Mouse (Mus musculus) pancreas, adult 10 weeks (tissue): ENCODE results near the gene Btk. TPM values are rescaled to one million over a fixed set of nuclear protein-coding genes. Genes with fewer than 3 reads are reported as not detected.

ENCODE experiments used
- polyA plus RNA-seq: library from polyadenylated mRNA; stranded (reverse); fragments of 350-450 nt; fragmentation: Illumina TruSeq; extraction: RNeasy Lipid Tissue Mini Kit (QIAGEN cat#74804); gene quantifications from one replicate; pipeline ENCODE4 v1.2.3, GENCODE M21; 2015; ENCODE audit warnings: low read depth, low replicate concordance; ENCODE audit not compliant: insufficient read depth

The Btk gene
- 1.3 TPM for polyA plus RNA-seq

GRCm38 (mm10) chrX:134582888-134583669 lies at the start of gene Btk:
Gene Btk, minus strand, starts transcription at chrX:134583570.

GRCm38 (mm10) chrX:134600659-134601379 lies 17.4 kb upstream of the Btk start, which contains the start of the genes Gla and Hnrnph2:
Gene Gla, minus strand, starts transcription at chrX:134601125.
Gene Hnrnph2, plus strand, starts transcription at chrX:134601179.

GRCm38 (mm10) chrX:134585103-134586002 lies 2.0 kb upstream of the Btk start, which contains the start of gene Rpl36a:
Gene Rpl36a, plus strand, starts transcription at chrX:134585654.

GRCm38 (mm10) chrX:134541145-134541954 lies 42.0 kb downstream of the Btk start, which contains the start of gene Timm8a1:
Gene Timm8a1, minus strand, starts transcription at chrX:134541865.

Other genes with a start within 250 kb of the Btk start
- gene Drp2, start 179.0 kb downstream of the Btk start, polyA plus RNA-seq: 0.18 TPM
- gene Taf7l, start 107.1 kb downstream of the Btk start, polyA plus RNA-seq: not detected
- 4.6 TPM for gene Timm8a1, start 41.7 kb downstream of the Btk start, polyA plus RNA-seq
- gene Rpl36a, start 2.1 kb upstream of the Btk start, polyA plus RNA-seq: 473 TPM
- 1.7 TPM for gene Gla, start 17.6 kb upstream of the Btk start, polyA plus RNA-seq
- 15.3 TPM for gene Hnrnph2, start 17.6 kb upstream of the Btk start, polyA plus RNA-seq
- 1.00 TPM for gene Armcx4, start 102.9 kb upstream of the Btk start, polyA plus RNA-seq
- 5.2 TPM for gene Armcx1, start 134.4 kb upstream of the Btk start, polyA plus RNA-seq
- gene Armcx6, start 167.8 kb upstream of the Btk start, polyA plus RNA-seq: 1.3 TPM
- gene Armcx3, start 173.0 kb upstream of the Btk start, polyA plus RNA-seq: 15.3 TPM
- 6.6 TPM for gene Armcx2, start 225.7 kb upstream of the Btk start, polyA plus RNA-seq